Mouse (Mus musculus) heart, embryonic 16.5 days (tissue): ENCODE measurements at regions not wholly inside any gene's neighbourhood (a gene's known extent, or its start where the extent isn't known, plus 50 kb on each side); places are given as distances from the start of the nearest gene placed in this dataset.

Source experiments
- ATAC-seq: fragments of 200-750 bp; cut with Nextera tagmentation; replicated peaks from 2 replicates; pipeline ENCODE4 v1.8.0; 2017; ENCODE audit warnings: moderate number of reproducible peaks; ENCODE audit not compliant: insufficient read depth, low FRiP score; ENCODE audit errors: extremely low read depth
- H3K27ac ChIP-seq: fragments of 300-500 bp; sonication (generic); 2 replicates; pipeline ENCODE4 v1.5.1; 2014; ENCODE audit warnings: mild to moderate bottlenecking, low read length, control low read depth, moderate library complexity
- H3K27me3 ChIP-seq: fragments of 300-500 bp; sonication (generic); 2 replicates; pipeline ENCODE4 v1.6.1; 2014; ENCODE audit warnings: low read length, mixed read lengths; ENCODE audit not compliant: control insufficient read depth, insufficient read depth
- H3K36me3 ChIP-seq: fragments of 300-500 bp; sonication (generic); 2 replicates; pipeline ENCODE4 v1.6.1; 2014; ENCODE audit not compliant: control insufficient read depth, insufficient read depth
- H3K4me1 ChIP-seq: fragments of 300-500 bp; sonication (generic); 2 replicates; pipeline ENCODE4 v1.6.1; 2014; ENCODE audit warnings: low read length, mixed read lengths; ENCODE audit not compliant: control insufficient read depth, insufficient read depth
- H3K4me2 ChIP-seq: fragments of 300-500 bp; sonication (generic); 2 replicates; pipeline ENCODE4 v1.6.1; 2014; ENCODE audit warnings: low read depth, mild to moderate bottlenecking, control low read depth, low read length
- H3K4me3 ChIP-seq: fragments of 300-500 bp; sonication (generic); 2 replicates; pipeline ENCODE4 v1.5.1; 2014; ENCODE audit warnings: mild to moderate bottlenecking, control low read depth, low read length
- H3K9ac ChIP-seq: fragments of 300-500 bp; sonication (generic); 2 replicates; pipeline ENCODE4 v1.6.1; 2014; ENCODE audit warnings: low read length, control low read depth
- H3K9me3 ChIP-seq: fragments of 300-500 bp; sonication (generic); replicated peaks from 2 replicates; pipeline ENCODE4 v1.6.1; 2016; ENCODE audit warnings: low read length; ENCODE audit not compliant: control insufficient read depth
- WGBS: fragments of 180-500 bp; shearing (Covaris S2); extraction: QIAGEN DNeasy Blood & Tissue Kit; methylation state at CpG from one replicate; pipeline ENCODE4 v1.1.7; 2014; 5-methylcytosine and 5-hydroxymethylcytosine counted together

GRCm38 (mm10) chr5:146684429-146684828, 99.4 kb upstream of the Gpr12 start:
- H3K27ac ChIP-seq: no peak overlapping the region
- 54% methylated on average over 3 of the region's 3 CpGs for WGBS
- no peaks in the 10 kb centered on the region for H3K27me3 ChIP-seq
- H3K4me3 ChIP-seq: no peak overlapping the region
- H3K4me2 ChIP-seq: no peak overlapping the region
- no peak overlapping the region for H3K9ac ChIP-seq
- H3K9me3 ChIP-seq: no peaks in the 10 kb centered on the region
- no peak for ATAC-seq
- H3K36me3 ChIP-seq: no peaks in the 10 kb centered on the region
- no peaks in the 10 kb centered on the region for H3K4me1 ChIP-seq

- H3K27me3 ChIP-seq: no peaks in the 10 kb centered on the region
- no peak overlapping the region for H3K9ac ChIP-seq
- H3K27ac ChIP-seq: no peak overlapping the region
- 58% methylated on average over 8 of the region's 8 CpGs for WGBS
- no peaks in the 10 kb centered on the region for H3K9me3 ChIP-seq
- H3K36me3 ChIP-seq: no peaks in the 10 kb centered on the region
- H3K4me1 ChIP-seq: 0 out of 2 replicates have a peak, but pooled peaks cover 2% of the 10 kb centered on the region
- H3K4me2 ChIP-seq: no peak overlapping the region
- no peak for ATAC-seq
- no peak overlapping the region for H3K4me3 ChIP-seq
These were observed 98.5 kb upstream of the Gpr12 start for GRCm38 (mm10) chr5:146683554-146683953.

GRCm38 (mm10) chr5:146682893-146683292, 97.9 kb upstream of the Gpr12 start:
- Histone ChIP-seq H3K36me3 (no peaks in the 10 kb centered on the region), H3K4me2 (no peak overlapping the region), H3K4me3 (no peak overlapping the region), H3K9me3 (no peaks in the 10 kb centered on the region), H3K27ac (no peak overlapping the region), H3K4me1 (0 out of 2 replicates have a peak, but pooled peaks cover 2% of the 10 kb centered on the region), H3K27me3 (no peaks in the 10 kb centered on the region), H3K9ac (no peak overlapping the region)
- ATAC-seq: no peak
- WGBS: 63% methylated on average over 5 of the region's 5 CpGs

GRCm38 (mm10) chr5:146681512-146681911, 96.5 kb upstream of the Gpr12 start:
- WGBS: 72% methylated on average over 9 of the region's 9 CpGs
- Histone ChIP-seq H3K4me1 (peaks cover 2% of the 10 kb centered on the region; the same call in 1 of the 2 replicates), H3K9ac (no peak overlapping the region), H3K4me2 (no peak overlapping the region), H3K4me3 (no peak overlapping the region), H3K36me3 (no peaks in the 10 kb centered on the region), H3K27me3 (no peaks in the 10 kb centered on the region), H3K27ac (no peak overlapping the region), H3K9me3 (no peaks in the 10 kb centered on the region)
- no peak for ATAC-seq

- peaks cover 5% of the 10 kb centered on the region; the same call in 1 of the 2 replicates for H3K4me1 ChIP-seq
- no peak overlapping the region for H3K4me3 ChIP-seq
- H3K4me2 ChIP-seq: no peak overlapping the region
- H3K36me3 ChIP-seq: no peaks in the 10 kb centered on the region
- ATAC-seq: no peak
- no peak overlapping the region for H3K9ac ChIP-seq
- H3K27me3 ChIP-seq: no peaks in the 10 kb centered on the region
- H3K9me3 ChIP-seq: no peaks in the 10 kb centered on the region
- H3K27ac ChIP-seq: no peak overlapping the region
- 40% methylated on average over 6 of the region's 6 CpGs for WGBS
These were observed 94.2 kb upstream of the Gpr12 start for GRCm38 (mm10) chr5:146679198-146679681.

- no peak overlapping the region for H3K4me2 ChIP-seq
- no peak overlapping the region for H3K4me3 ChIP-seq
- H3K27ac ChIP-seq: no peak overlapping the region
- no peak overlapping the region for H3K9ac ChIP-seq
- WGBS: 63% methylated on average over 10 of the region's 10 CpGs
- no peaks in the 10 kb centered on the region for H3K36me3 ChIP-seq
- no peaks in the 10 kb centered on the region for H3K9me3 ChIP-seq
- H3K4me1 ChIP-seq: peaks cover 5% of the 10 kb centered on the region; the same call in 1 of the 2 replicates
- ATAC-seq: no peak
- H3K27me3 ChIP-seq: no peaks in the 10 kb centered on the region
These were observed 93.7 kb upstream of the Gpr12 start for GRCm38 (mm10) chr5:146678775-146679170.

- Histone ChIP-seq H3K9ac (no peak overlapping the region), H3K27ac (no peak overlapping the region), H3K27me3 (no peaks in the 10 kb centered on the region), H3K4me2 (no peak overlapping the region), H3K4me3 (no peak overlapping the region), H3K9me3 (no peaks in the 10 kb centered on the region), H3K4me1 (peaks cover 5% of the 10 kb centered on the region; the same call in 1 of the 2 replicates), H3K36me3 (no peaks in the 10 kb centered on the region)
- no peak for ATAC-seq
- WGBS: 67% methylated on average over 13 of the region's 13 CpGs
These were observed 93.2 kb upstream of the Gpr12 start for GRCm38 (mm10) chr5:146678049-146678774.

GRCm38 (mm10) chr5:146677151-146677515, 92.1 kb upstream of the Gpr12 start:
- Histone ChIP-seq H3K27me3 (no peaks in the 10 kb centered on the region), H3K4me3 (no peak overlapping the region), H3K9ac (no peak overlapping the region), H3K27ac (no peak overlapping the region), H3K4me2 (no peak overlapping the region), H3K4me1 (peaks cover 5% of the 10 kb centered on the region; the same call in 1 of the 2 replicates), H3K36me3 (no peaks in the 10 kb centered on the region), H3K9me3 (0 out of 2 replicates have a peak, but pooled peaks cover 4% of the 10 kb centered on the region)
- WGBS: 81% methylated on average over 8 of the region's 8 CpGs
- no peak for ATAC-seq

- Histone ChIP-seq H3K4me2 (no peak overlapping the region), H3K27me3 (no peaks in the 10 kb centered on the region), H3K4me1 (peaks cover 5% of the 10 kb centered on the region; the same call in 1 of the 2 replicates), H3K9ac (no peak overlapping the region), H3K4me3 (no peak overlapping the region), H3K27ac (no peak overlapping the region), H3K36me3 (no peaks in the 10 kb centered on the region), H3K9me3 (0 out of 2 replicates have a peak, but pooled peaks cover 4% of the 10 kb centered on the region)
- 65% methylated on average over 12 of the region's 12 CpGs for WGBS
- no peak for ATAC-seq
These were observed 91.6 kb upstream of the Gpr12 start for GRCm38 (mm10) chr5:146676470-146677150.
